19 mouse cellular contexts compared by ENCODE assay signal in the genomic region with DNA sequence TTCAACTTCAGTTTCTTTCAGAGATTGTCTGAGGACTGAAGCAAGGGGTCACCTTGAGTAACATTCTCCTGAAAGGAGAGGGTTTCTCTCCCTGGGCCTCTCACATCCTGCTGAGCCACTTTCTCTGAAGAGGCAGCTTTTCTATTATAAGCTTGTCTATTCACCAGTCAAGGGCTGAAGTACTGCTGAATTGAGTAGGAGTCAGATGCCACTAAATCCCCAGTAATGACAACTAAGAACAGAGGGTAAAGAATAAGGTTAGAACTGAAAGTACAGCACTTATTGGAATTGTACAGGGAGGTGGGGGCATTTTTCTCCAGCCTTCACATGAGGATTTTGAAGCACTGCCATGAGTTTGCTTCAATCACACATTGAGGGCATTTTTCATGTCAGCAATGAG. TPM values are rescaled to one million over a fixed set of nuclear protein-coding genes. Genes with fewer than 3 reads are reported as not detected.
DNase-seq lines count a peak whose midpoint lies in the region; ATAC-seq and TF ChIP-seq lines count a peak whose summit lies in the region.
"Had no signal": no experiment of that assay in that cellular context is flagged by ENCODE, and none has a peak within 500 bp of the region (broad histone marks: within the 10 kb centered on the region; RNA-seq: fewer than 3 reads in every experiment).

No protein-coding gene starts in this region.

- no peaks in the 10 kb centered on the region for H3K27me3 ChIP-seq in forebrain, embryonic 11.5 days (ENCODE audit: control insufficient read depth, insufficient read depth, low read length)
- H3K27me3 ChIP-seq in forebrain, postnatal 0 days (ENCODE audit: insufficient read depth, low read length) = no peaks in the 10 kb centered on the region
- peaks cover 38% of the 10 kb centered on the region for H3K27me3 ChIP-seq in midbrain, embryonic 10.5 days (ENCODE audit: low read depth, poor library complexity, severe bottlenecking)
- H3K27me3 ChIP-seq in midbrain, postnatal 0 days (ENCODE audit: insufficient read depth, low read length) = no peaks in the 10 kb centered on the region
- no peaks in the 10 kb centered on the region for H3K27me3 ChIP-seq in forebrain, embryonic 15.5 days
- H3K27me3 ChIP-seq in liver, embryonic 12.5 days (replicated peaks) = no peaks in the 10 kb centered on the region
- H3K27me3 ChIP-seq: kidney, embryonic 15.5 days; megakaryocyte, embryonic 14.5 days; neural tube, embryonic 12.5 days had no signal

- H3K4me2 ChIP-seq in forebrain, embryonic 11.5 days (ENCODE audit: low read depth, low read length, severe bottlenecking) = no peak overlapping the region
- no peak overlapping the region for H3K4me2 ChIP-seq in forebrain, postnatal 0 days (ENCODE audit: low read depth)
- H3K4me2 ChIP-seq in midbrain, postnatal 0 days (ENCODE audit: low read depth, low read length, poor library complexity, severe bottlenecking) = no peak overlapping the region
- no peak overlapping the region for H3K4me2 ChIP-seq in forebrain, embryonic 15.5 days (replicated peaks)
- H3K4me2 ChIP-seq in liver, embryonic 12.5 days = no peak overlapping the region
- H3K4me2 ChIP-seq: kidney, embryonic 15.5 days; neural tube, embryonic 12.5 days had no signal

- H3K9me3 ChIP-seq in forebrain, embryonic 11.5 days (ENCODE audit: control insufficient read depth, low read length) = no peaks in the 10 kb centered on the region
- H3K9me3 ChIP-seq in forebrain, postnatal 0 days (ENCODE audit: low read length) = no peaks in the 10 kb centered on the region
- H3K9me3 ChIP-seq in midbrain, embryonic 10.5 days (replicated peaks) = no peaks in the 10 kb centered on the region
- no peaks in the 10 kb centered on the region for H3K9me3 ChIP-seq in midbrain, postnatal 0 days (ENCODE audit: low read length)
- no peaks in the 10 kb centered on the region for H3K9me3 ChIP-seq in forebrain, embryonic 15.5 days
- H3K9me3 ChIP-seq in liver, embryonic 12.5 days (replicated peaks) = no peaks in the 10 kb centered on the region
- H3K9me3 ChIP-seq: kidney, embryonic 15.5 days; limb, embryonic 10.5 days; megakaryocyte, embryonic 14.5 days; neural tube, embryonic 12.5 days had no signal

- TF ChIP-seq CTCF in forebrain, postnatal 0 days (IDR thresholded peaks at IDR 0.05; ENCODE audit: low read depth) = no peak
- no peak for TF ChIP-seq CTCF in midbrain, postnatal 0 days (IDR thresholded peaks at IDR 0.05)

- H3K4me3 ChIP-seq in forebrain, embryonic 11.5 days (ENCODE audit: low read depth, low read length) = no peak overlapping the region
- no peak overlapping the region for H3K4me3 ChIP-seq in forebrain, postnatal 0 days (ENCODE audit: low read depth, low read length)
- no peak overlapping the region for H3K4me3 ChIP-seq in midbrain, embryonic 10.5 days
- no peak overlapping the region for H3K4me3 ChIP-seq in midbrain, postnatal 0 days (ENCODE audit: low read depth, low read length)
- no peak overlapping the region for H3K4me3 ChIP-seq in forebrain, embryonic 15.5 days
- H3K4me3 ChIP-seq in liver, embryonic 12.5 days = no peak overlapping the region
- H3K4me3 ChIP-seq: kidney, embryonic 15.5 days; limb, embryonic 10.5 days; megakaryocyte, embryonic 14.5 days; neural tube, embryonic 12.5 days had no signal

- H3K27ac ChIP-seq in forebrain, embryonic 11.5 days (ENCODE audit: low read depth, low read length) = no peak overlapping the region
- no peak overlapping the region for H3K27ac ChIP-seq in forebrain, postnatal 0 days (ENCODE audit: low read depth, low read length)
- H3K27ac ChIP-seq in midbrain, embryonic 10.5 days (replicated peaks) = no peak overlapping the region; the same call in 1 of the 2 replicates
- H3K27ac ChIP-seq in midbrain, postnatal 0 days (ENCODE audit: low read depth, low read length) = no peak overlapping the region
- H3K27ac ChIP-seq in forebrain, embryonic 15.5 days (replicated peaks) = no peak overlapping the region
- H3K27ac ChIP-seq in liver, embryonic 12.5 days = no peak overlapping the region
- H3K27ac ChIP-seq: kidney, embryonic 15.5 days; limb, embryonic 10.5 days; liver, embryonic 14.5 days; neural tube, embryonic 12.5 days had no signal

- no peaks in the 10 kb centered on the region for H3K36me3 ChIP-seq in forebrain, embryonic 11.5 days (ENCODE audit: control insufficient read depth, insufficient read depth, low read length)
- no peaks in the 10 kb centered on the region for H3K36me3 ChIP-seq in forebrain, postnatal 0 days (ENCODE audit: insufficient read depth)
- H3K36me3 ChIP-seq in midbrain, embryonic 10.5 days = no peaks in the 10 kb centered on the region
- no peaks in the 10 kb centered on the region for H3K36me3 ChIP-seq in midbrain, postnatal 0 days (ENCODE audit: insufficient read depth, low read length)
- H3K36me3 ChIP-seq in forebrain, embryonic 15.5 days = no peaks in the 10 kb centered on the region
- H3K36me3 ChIP-seq in liver, embryonic 12.5 days = no peaks in the 10 kb centered on the region
- H3K36me3 ChIP-seq: kidney, embryonic 15.5 days; limb, embryonic 10.5 days; neural tube, embryonic 12.5 days had no signal

- ATAC-seq in forebrain, embryonic 11.5 days (replicated peaks; ENCODE audit: low FRiP score) = peak; percentile 84
- ATAC-seq in forebrain, postnatal 0 days = no peak
- no peak for ATAC-seq in midbrain, postnatal 0 days (ENCODE audit: low FRiP score)
- 0 out of 2 replicates have a peak, but pooled peaks have one; percentile 32 for ATAC-seq in forebrain, embryonic 15.5 days (replicated peaks)
- ATAC-seq in liver, embryonic 12.5 days = no peak
- ATAC-seq: Patski had no signal

- no peak for DNase-seq in forebrain, embryonic 11.5 days (ENCODE audit: low spot score)
- no peak for DNase-seq in forebrain, postnatal 0 days
- peak; percentile 14 for DNase-seq in midbrain, embryonic 10.5 days (ENCODE audit: low spot score)
- DNase-seq in midbrain, postnatal 0 days (ENCODE audit: low spot score) = no peak
- DNase-seq in testis, postnatal 10 days (ENCODE audit: low spot score) = no peak
- DNase-seq in right cerebral cortex, postnatal 36 days (ENCODE audit: low spot score in 2 of 2) = no peak
- DNase-seq: cerebellum, adult 11-12 months; heart, postnatal 36 days; lung, postnatal 10 days; thymus, postnatal 36 days had no signal

- no peak overlapping the region for H3K9ac ChIP-seq in forebrain, embryonic 11.5 days (ENCODE audit: low read length)
- H3K9ac ChIP-seq in forebrain, postnatal 0 days = no peak overlapping the region
- H3K9ac ChIP-seq in midbrain, postnatal 0 days (replicated peaks; ENCODE audit: low read length, poor library complexity, severe bottlenecking) = no peak overlapping the region
- H3K9ac ChIP-seq in forebrain, embryonic 15.5 days (replicated peaks) = no peak overlapping the region
- H3K9ac ChIP-seq in liver, embryonic 12.5 days = no peak overlapping the region
- H3K9ac ChIP-seq: kidney, embryonic 15.5 days; liver, embryonic 14.5 days; neural tube, embryonic 12.5 days had no signal

- no peaks in the 10 kb centered on the region for H3K4me1 ChIP-seq in forebrain, embryonic 11.5 days (replicated peaks; ENCODE audit: control insufficient read depth, insufficient read depth, low read length)
- no peaks in the 10 kb centered on the region for H3K4me1 ChIP-seq in forebrain, postnatal 0 days (ENCODE audit: insufficient read depth)
- H3K4me1 ChIP-seq in midbrain, embryonic 10.5 days = peaks cover 23% of the 10 kb centered on the region
- H3K4me1 ChIP-seq in midbrain, postnatal 0 days (ENCODE audit: insufficient read depth, low read length) = no peaks in the 10 kb centered on the region
- 0 out of 2 replicates have a peak, but pooled peaks cover 2% of the 10 kb centered on the region for H3K4me1 ChIP-seq in forebrain, embryonic 15.5 days
- H3K4me1 ChIP-seq in liver, embryonic 12.5 days = no peaks in the 10 kb centered on the region
- H3K4me1 ChIP-seq: kidney, embryonic 15.5 days; limb, embryonic 10.5 days; megakaryocyte, embryonic 14.5 days had no signal

RNA-seq across cellular contexts. Expression of gene Macc1, which starts 19.3 kb away (rescaled TPM):
- 0.07 and 0.08 TPM in 2 replicates for polyA plus RNA-seq in forebrain, embryonic 11.5 days (2014; fragmentation: Nextera tagmentation; extraction: Ambion mirVana)
- total RNA-seq in forebrain, postnatal 0 days (2014; rRNA removed) = 0.08 and 0.10 TPM in 2 replicates
- 0.03 TPM in 1 of 2 replicates, not detected in the other for polyA plus RNA-seq in forebrain, postnatal 0 days (2015; fragmentation: Nextera tagmentation; extraction: Ambion mirVana)
- 0.06 and 0.10 TPM in 2 replicates for polyA plus RNA-seq in midbrain, embryonic 10.5 days (2016; fragmentation: Nextera tagmentation; extraction: Ambion mirVana)
- total RNA-seq in midbrain, postnatal 0 days (2014; rRNA removed) = 0.05 TPM in 1 of 2 replicates, not detected in the other
- polyA plus RNA-seq in midbrain, postnatal 0 days (2015; fragmentation: Nextera tagmentation; extraction: Ambion mirVana) = not detected in 2 replicates
- not detected in 2 replicates for polyA plus RNA-seq in forebrain, embryonic 15.5 days (2015; fragmentation: Nextera tagmentation; extraction: Ambion mirVana)
- polyA plus RNA-seq in liver, embryonic 12.5 days (2016; fragmentation: Nextera tagmentation; extraction: Ambion mirVana) = 0.04 TPM in 1 of 2 replicates, not detected in the other
- total RNA-seq: heart, postnatal 36 days had no signal
- polyA plus RNA-seq: small intestine, adult 2 months had no signal

Comparison
In these comparisons a context has a peak if more than half of its experiments do, and no peak if none do; other contexts are left out.
1. ATAC-seq: peak in forebrain, embryonic 11.5 days (single experiment) and forebrain, embryonic 15.5 days (single experiment); none in forebrain, postnatal 0 days (single experiment), midbrain, postnatal 0 days (single experiment) and liver, embryonic 12.5 days (single experiment).